In the genomic region with DNA sequence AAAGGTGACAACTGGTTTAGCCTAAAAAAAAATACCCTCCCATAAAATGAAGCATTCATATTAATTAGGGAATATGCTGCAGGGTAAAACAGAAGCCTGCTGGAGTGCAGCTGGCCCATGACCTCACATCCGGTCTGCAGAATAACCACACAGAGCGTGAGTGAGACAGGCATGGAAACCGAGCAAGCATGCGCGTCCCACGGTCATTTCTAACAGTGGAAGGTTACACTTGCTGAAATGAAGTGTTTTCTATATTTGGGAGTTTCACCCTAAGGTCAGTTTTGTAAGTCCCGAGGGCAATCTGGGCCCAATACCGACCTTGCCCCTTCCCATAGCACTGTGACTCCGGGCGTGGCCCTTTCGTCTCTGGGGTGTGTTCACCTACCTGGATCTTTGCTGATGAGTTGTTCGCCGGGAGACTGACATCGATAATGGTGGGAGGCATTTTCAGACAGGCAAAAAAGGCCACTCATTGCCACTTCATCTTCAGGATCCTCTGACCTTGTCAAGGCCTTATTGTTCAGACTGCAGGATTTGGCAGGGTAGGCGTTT, we compare ENCODE assay signal across 16 mouse cellular contexts.
A peak's percentile ranks its signal among the peaks of the same experiment; 100 is the strongest.
DNase-seq lines count a peak whose midpoint lies in the region; ATAC-seq and TF ChIP-seq lines count a peak whose summit lies in the region.
"Had no signal": no experiment of that assay in that cellular context is flagged by ENCODE, and none has a peak within 500 bp of the region (broad histone marks: within the 10 kb centered on the region; RNA-seq: fewer than 3 reads in every experiment).

No protein-coding gene starts in this region.

- peak overlapping the region; percentile 26 for H3K4me3 ChIP-seq in cerebellum, adult 2 months (replicated peaks; ENCODE audit: insufficient read depth, low read depth, low read length)
- H3K4me3 ChIP-seq in hindbrain, embryonic 16.5 days (ENCODE audit: low read length), result no peak overlapping the region
- no peak overlapping the region for H3K4me3 ChIP-seq in hindbrain, embryonic 13.5 days
- H3K4me3 ChIP-seq in midbrain, embryonic 16.5 days (ENCODE audit: low read depth, low read length), result no peak overlapping the region
- H3K4me3 ChIP-seq in midbrain, embryonic 10.5 days, result no peak overlapping the region
- no peak overlapping the region for H3K4me3 ChIP-seq in limb, embryonic 14.5 days (replicated peaks; ENCODE audit: low read length)
- H3K4me3 ChIP-seq in intestine, embryonic 16.5 days (ENCODE audit: low read length), result no peak overlapping the region
- H3K4me3 ChIP-seq: embryonic facial prominence, embryonic 15.5 days; heart, embryonic 12.5 days; neural tube, embryonic 12.5 days had no signal

- 0 out of 2 replicates have a peak, but pooled peaks have one; percentile 50 for ATAC-seq in hindbrain, embryonic 16.5 days
- no peak for ATAC-seq in hindbrain, embryonic 13.5 days (ENCODE audit: low FRiP score)
- ATAC-seq in midbrain, embryonic 16.5 days, result no peak
- no peak for ATAC-seq in limb, embryonic 14.5 days (ENCODE audit: low FRiP score, low read depth)
- ATAC-seq in intestine, embryonic 16.5 days, result no peak
- ATAC-seq: Patski had no signal

- no peak for TF ChIP-seq CTCF in cerebellum, adult 2 months (IDR thresholded peaks at IDR 0.05; ENCODE audit: borderline replicate concordance, insufficient read depth, low read depth, low read length)

- H3K27ac ChIP-seq in cerebellum, adult 2 months (ENCODE audit: insufficient read depth, low read length), result no peak overlapping the region
- H3K27ac ChIP-seq in hindbrain, embryonic 16.5 days (ENCODE audit: low read depth, low read length), result no peak overlapping the region
- no peak overlapping the region for H3K27ac ChIP-seq in hindbrain, embryonic 13.5 days
- H3K27ac ChIP-seq in midbrain, embryonic 16.5 days (ENCODE audit: low read length), result no peak overlapping the region
- no peak overlapping the region for H3K27ac ChIP-seq in midbrain, embryonic 10.5 days (replicated peaks)
- H3K27ac ChIP-seq in limb, embryonic 14.5 days (replicated peaks; ENCODE audit: low read depth, low read length), result no peak overlapping the region
- no peak overlapping the region for H3K27ac ChIP-seq in intestine, embryonic 16.5 days (ENCODE audit: low read length)
- H3K27ac ChIP-seq: embryonic facial prominence, embryonic 15.5 days; liver, embryonic 14.5 days; neural tube, embryonic 12.5 days had no signal

- WGBS in cerebellum, adult 2 months, result 60% methylated on average over 15 of the region's 15 CpGs
- WGBS in hindbrain, embryonic 16.5 days, result 75% methylated on average over 15 of the region's 15 CpGs
- WGBS in hindbrain, embryonic 13.5 days, result 78% methylated on average over 15 of the region's 15 CpGs
- 79% methylated on average over 15 of the region's 15 CpGs for WGBS in midbrain, embryonic 16.5 days
- WGBS in midbrain, embryonic 10.5 days, result 89% methylated on average over 15 of the region's 15 CpGs
- WGBS in limb, embryonic 14.5 days, result 77% methylated on average over 15 of the region's 15 CpGs
- WGBS in intestine, embryonic 16.5 days, result 81% methylated on average over 15 of the region's 15 CpGs

- no peak for TF ChIP-seq POLR2A in cerebellum, adult 2 months (IDR thresholded peaks at IDR 0.05; ENCODE audit: borderline replicate concordance, insufficient read depth, low read length)
- TF ChIP-seq POLR2A in limb, embryonic 14.5 days (IDR thresholded peaks at IDR 0.05; ENCODE audit: borderline replicate concordance, extremely low read depth, insufficient read depth, insufficient read length), result no peak

- no peaks in the 10 kb centered on the region for H3K9me3 ChIP-seq in hindbrain, embryonic 16.5 days (ENCODE audit: control insufficient read depth, low read length)
- H3K9me3 ChIP-seq in hindbrain, embryonic 13.5 days, result no peaks in the 10 kb centered on the region
- no peaks in the 10 kb centered on the region for H3K9me3 ChIP-seq in midbrain, embryonic 16.5 days (replicated peaks; ENCODE audit: control insufficient read depth, low read length, poor library complexity, severe bottlenecking)
- no peaks in the 10 kb centered on the region for H3K9me3 ChIP-seq in midbrain, embryonic 10.5 days (replicated peaks)
- H3K9me3 ChIP-seq in limb, embryonic 14.5 days (ENCODE audit: control insufficient read depth, low read length), result no peaks in the 10 kb centered on the region
- H3K9me3 ChIP-seq in intestine, embryonic 16.5 days (ENCODE audit: control insufficient read depth, low read length), result no peaks in the 10 kb centered on the region
- H3K9me3 ChIP-seq: embryonic facial prominence, embryonic 15.5 days; heart, embryonic 12.5 days; neural tube, embryonic 12.5 days had no signal

- no peak for DNase-seq in cerebellum, adult 2 months
- no peak for DNase-seq in cerebellum, adult 18-20 months
- DNase-seq in midbrain, embryonic 10.5 days (ENCODE audit: low spot score), result no peak
- DNase-seq in limb, embryonic 14.5 days (ENCODE audit: low spot score), result no peak
- DNase-seq: gastrocnemius, postnatal 25 days; lung, postnatal 14 days; thymus, postnatal 25 days had no signal

- H3K4me1 ChIP-seq in cerebellum, adult 2 months (ENCODE audit: control insufficient read depth, insufficient read depth, low read length), result 0 out of 2 replicates have a peak, but pooled peaks cover 3% of the 10 kb centered on the region
- peaks cover 5% of the 10 kb centered on the region for H3K4me1 ChIP-seq in hindbrain, embryonic 16.5 days (ENCODE audit: control insufficient read depth, insufficient read depth, low read depth, low read length)
- H3K4me1 ChIP-seq in hindbrain, embryonic 13.5 days (replicated peaks), result peaks cover 9% of the 10 kb centered on the region
- H3K4me1 ChIP-seq in midbrain, embryonic 16.5 days (ENCODE audit: control insufficient read depth, insufficient read depth, low read length), result peaks cover 6% of the 10 kb centered on the region
- H3K4me1 ChIP-seq in midbrain, embryonic 10.5 days, result no peaks in the 10 kb centered on the region
- no peaks in the 10 kb centered on the region for H3K4me1 ChIP-seq in limb, embryonic 14.5 days (ENCODE audit: control insufficient read depth, insufficient read depth, low read length)
- no peaks in the 10 kb centered on the region for H3K4me1 ChIP-seq in intestine, embryonic 16.5 days (ENCODE audit: control insufficient read depth, insufficient read depth, low read length)
- H3K4me1 ChIP-seq: heart, embryonic 12.5 days; neural tube, embryonic 12.5 days had no signal

- no peak overlapping the region for H3K9ac ChIP-seq in hindbrain, embryonic 16.5 days (ENCODE audit: low read depth, low read length)
- H3K9ac ChIP-seq in hindbrain, embryonic 13.5 days, result no peak overlapping the region
- no peak overlapping the region for H3K9ac ChIP-seq in midbrain, embryonic 16.5 days (ENCODE audit: low read depth, low read length)
- no peak overlapping the region for H3K9ac ChIP-seq in limb, embryonic 14.5 days (ENCODE audit: low read depth, low read length, severe bottlenecking)
- no peak overlapping the region for H3K9ac ChIP-seq in intestine, embryonic 16.5 days (ENCODE audit: low read depth, low read length)
- H3K9ac ChIP-seq: embryonic facial prominence, embryonic 15.5 days; heart, embryonic 12.5 days; liver, embryonic 14.5 days; neural tube, embryonic 12.5 days had no signal

- no peaks in the 10 kb centered on the region for H3K36me3 ChIP-seq in hindbrain, embryonic 16.5 days (ENCODE audit: control insufficient read depth, insufficient read depth, low read length)
- no peaks in the 10 kb centered on the region for H3K36me3 ChIP-seq in hindbrain, embryonic 13.5 days
- H3K36me3 ChIP-seq in midbrain, embryonic 16.5 days (ENCODE audit: control insufficient read depth, insufficient read depth, low read length), result no peaks in the 10 kb centered on the region
- H3K36me3 ChIP-seq in midbrain, embryonic 10.5 days, result no peaks in the 10 kb centered on the region
- no peaks in the 10 kb centered on the region for H3K36me3 ChIP-seq in limb, embryonic 14.5 days (ENCODE audit: control insufficient read depth, insufficient read depth, low read length)
- no peaks in the 10 kb centered on the region for H3K36me3 ChIP-seq in intestine, embryonic 16.5 days (ENCODE audit: control insufficient read depth, insufficient read depth, low read length)
- H3K36me3 ChIP-seq: embryonic facial prominence, embryonic 15.5 days; heart, embryonic 12.5 days; neural tube, embryonic 12.5 days had no signal

- no peaks in the 10 kb centered on the region for H3K27me3 ChIP-seq in cerebellum, adult 2 months (ENCODE audit: control insufficient read depth, insufficient read depth, low read length)
- no peaks in the 10 kb centered on the region for H3K27me3 ChIP-seq in hindbrain, embryonic 16.5 days (replicated peaks; ENCODE audit: control insufficient read depth, insufficient read depth, low read length)
- H3K27me3 ChIP-seq in hindbrain, embryonic 13.5 days, result no peaks in the 10 kb centered on the region
- H3K27me3 ChIP-seq in midbrain, embryonic 16.5 days (ENCODE audit: control insufficient read depth, insufficient read depth, low read depth, low read length), result no peaks in the 10 kb centered on the region
- H3K27me3 ChIP-seq in midbrain, embryonic 10.5 days (ENCODE audit: low read depth, poor library complexity, severe bottlenecking), result no peaks in the 10 kb centered on the region
- no peaks in the 10 kb centered on the region for H3K27me3 ChIP-seq in limb, embryonic 14.5 days (ENCODE audit: control insufficient read depth, insufficient read depth, low read length)
- no peaks in the 10 kb centered on the region for H3K27me3 ChIP-seq in intestine, embryonic 16.5 days (replicated peaks; ENCODE audit: control insufficient read depth, insufficient read depth, low read length)
- H3K27me3 ChIP-seq: embryonic facial prominence, embryonic 15.5 days; heart, embryonic 12.5 days; neural tube, embryonic 12.5 days; Patski had no signal

- peak overlapping the region; percentile 41 for H3K4me2 ChIP-seq in hindbrain, embryonic 16.5 days (ENCODE audit: low read length)
- no peak overlapping the region for H3K4me2 ChIP-seq in hindbrain, embryonic 13.5 days
- H3K4me2 ChIP-seq in midbrain, embryonic 16.5 days (ENCODE audit: low read length), result peak overlapping the region; percentile 24
- 0 out of 2 replicates have a peak overlapping the region, but pooled peaks have one; percentile 2 for H3K4me2 ChIP-seq in limb, embryonic 14.5 days (replicated peaks; ENCODE audit: low read depth, low read length, severe bottlenecking)
- H3K4me2 ChIP-seq in intestine, embryonic 16.5 days (ENCODE audit: low read depth, low read length), result no peak overlapping the region
- H3K4me2 ChIP-seq: embryonic facial prominence, embryonic 15.5 days; heart, embryonic 12.5 days; neural tube, embryonic 12.5 days had no signal

Comparison
In these comparisons a context has a peak if more than half of its experiments do, and no peak if none do; other contexts are left out.
1. H3K4me2 ChIP-seq: peak in hindbrain, embryonic 16.5 days (single experiment), midbrain, embryonic 16.5 days (single experiment) and limb, embryonic 14.5 days (single experiment); none in hindbrain, embryonic 13.5 days (single experiment) and intestine, embryonic 16.5 days (single experiment).